Mouse (Mus musculus) CH12.LX (cell line): ENCODE measurements around the gene Msx3. TPM values are rescaled to one million over a fixed set of nuclear protein-coding genes. Genes with fewer than 3 reads are reported as not detected.

Experiments
- DNase-seq: peaks from one replicate; pipeline ENCODE4 v3.0.0-alpha.2; 2013; ENCODE audit errors: extremely low read depth
- H3K27ac ChIP-seq: 2 replicates; pipeline ENCODE4 v1.5.1; 2012; ENCODE audit warnings: low read depth, mild to moderate bottlenecking, control low read depth, moderate library complexity; ENCODE audit not compliant: insufficient read depth
- H3K27me3 ChIP-seq: replicated peaks from 2 replicates; pipeline ENCODE3; 2012; ENCODE audit warnings: inconsistent platforms
- H3K36me3 ChIP-seq, 2 experiments: replicated peaks in 1 of 2; 2 replicates each; pipeline versions ENCODE3 to v1.6.1; 2012; ENCODE audit warnings: inconsistent platforms in 1 of 2, low read length in 1 of 2, mild to moderate bottlenecking in 1 of 2, mixed read lengths in 1 of 2, moderate library complexity in 1 of 2; ENCODE audit not compliant: control insufficient read depth in 1 of 2, insufficient read depth in 1 of 2
- H3K4me1 ChIP-seq, 2 experiments: 2 replicates each; pipeline ENCODE4 v1.6.1; 2012; ENCODE audit warnings: inconsistent platforms in 1 of 2, moderate library complexity in 1 of 2; ENCODE audit not compliant: insufficient read depth in 2 of 2, control insufficient read depth in 1 of 2
- H3K4me2 ChIP-seq: 2 replicates; pipeline ENCODE4 v1.6.1; 2012; ENCODE audit warnings: low read depth, mild to moderate bottlenecking, control low read depth; ENCODE audit not compliant: poor library complexity, insufficient read depth, severe bottlenecking
- H3K4me3 ChIP-seq, 3 experiments: fragments of 150-350 bp in 1 of 3; sonication (generic) in 1 of 3; replicated peaks in 1 of 3; 2 replicates each; pipeline versions ENCODE3 to v1.5.1; 2011 to 2012; ENCODE audit warnings: low read depth in 2 of 3, low read length in 2 of 3, mild to moderate bottlenecking in 2 of 3, moderate library complexity in 2 of 3, control low read depth in 1 of 3, improper control_type of control experiment in 1 of 3, inconsistent platforms in 1 of 3, mixed read lengths in 1 of 3; ENCODE audit not compliant: poor library complexity in 1 of 3
- H3K79me2 ChIP-seq: replicated peaks from 2 replicates; pipeline ENCODE4 v1.6.1; 2012; ENCODE audit warnings: mild to moderate bottlenecking, moderate library complexity; ENCODE audit not compliant: control insufficient read depth, poor library complexity, insufficient read depth, severe bottlenecking; ENCODE audit errors: extremely low read depth
- H3K9ac ChIP-seq: 2 replicates; pipeline ENCODE4 v1.6.1; 2012; ENCODE audit warnings: low read depth, mild to moderate bottlenecking, control low read depth, moderate library complexity; ENCODE audit not compliant: insufficient read depth
- H3K9me3 ChIP-seq: replicated peaks from 2 replicates; pipeline ENCODE3; 2012; ENCODE audit warnings: low read length, inconsistent platforms, mixed read lengths
- CHD1 ChIP-seq: IDR thresholded peaks from 2 replicates; pipeline ENCODE4 v1.6.1; 2012; ENCODE audit warnings: low read depth, low read length, improper control_type of control experiment, inconsistent platforms
- CTCF ChIP-seq, 2 experiments: IDR thresholded peaks in 1 of 2; conservative IDR thresholded peaks in 1 of 2; 2 replicates each; pipeline ENCODE4 v1.5.1; 2011 to 2012; ENCODE audit warnings: low read depth in 2 of 2, low read length in 2 of 2, improper control_type of control experiment in 1 of 2, inconsistent platforms in 1 of 2, mild to moderate bottlenecking in 1 of 2, moderate library complexity in 1 of 2
- ELF1 ChIP-seq: IDR thresholded peaks from 2 replicates; pipeline ENCODE4 v1.6.1; 2014; ENCODE audit warnings: low read depth, mild to moderate bottlenecking, inconsistent platforms, low read length, improper control_type of control experiment
- HCFC1 ChIP-seq: IDR thresholded peaks from 2 replicates; pipeline ENCODE4 v1.6.1; 2012; ENCODE audit warnings: low read depth, mild to moderate bottlenecking, inconsistent platforms, low read length, improper control_type of control experiment
- IRF4 ChIP-seq: IDR thresholded peaks from 2 replicates; pipeline ENCODE4 v1.6.1; 2014; ENCODE audit warnings: low read depth, mild to moderate bottlenecking, inconsistent platforms, low read length, improper control_type of control experiment
- JUN ChIP-seq: IDR thresholded peaks from 2 replicates; pipeline ENCODE4 v1.6.1; 2011; ENCODE audit warnings: low read depth, mild to moderate bottlenecking, low read length, improper control_type of control experiment, moderate library complexity; ENCODE audit not compliant: insufficient read depth
- JUND ChIP-seq: conservative IDR thresholded peaks from 2 replicates; pipeline ENCODE4 v1.6.1; 2011; ENCODE audit warnings: low read depth, low read length, improper control_type of control experiment
- KAT2A ChIP-seq: IDR thresholded peaks from 2 replicates; pipeline ENCODE4 v1.6.1; 2012; ENCODE audit warnings: low read length, improper control_type of control experiment, inconsistent platforms; ENCODE audit not compliant: insufficient replicate concordance
- MAFK ChIP-seq: IDR thresholded peaks from 2 replicates; pipeline ENCODE4 v1.6.1; 2011; ENCODE audit warnings: low read length, improper control_type of control experiment; ENCODE audit not compliant: insufficient replicate concordance
- MYC ChIP-seq: IDR thresholded peaks from 2 replicates; pipeline ENCODE4 v1.6.1; 2011; ENCODE audit warnings: low read depth, mild to moderate bottlenecking, improper control_type of control experiment, low read length
- NRF1 ChIP-seq: IDR thresholded peaks from 2 replicates; pipeline ENCODE4 v1.6.1; 2014; ENCODE audit warnings: low read depth, mild to moderate bottlenecking, inconsistent platforms, low read length, improper control_type of control experiment, moderate library complexity
- PAX5 ChIP-seq: IDR thresholded peaks from 2 replicates; pipeline ENCODE4 v1.6.1; 2012; ENCODE audit warnings: low read length, inconsistent platforms, mixed read lengths
- POLR2A ChIP-seq: IDR thresholded peaks from 2 replicates; pipeline ENCODE4 v1.6.1; 2011; ENCODE audit warnings: low read depth, mild to moderate bottlenecking, improper control_type of control experiment, low read length
- RAD21 ChIP-seq: IDR thresholded peaks from 2 replicates; pipeline ENCODE4 v1.6.1; 2011; ENCODE audit warnings: low read depth, mild to moderate bottlenecking, low read length, improper control_type of control experiment, moderate library complexity
- SMC3 ChIP-seq: IDR thresholded peaks from 2 replicates; pipeline ENCODE4 v1.6.1; 2011; ENCODE audit warnings: low read depth, low read length, improper control_type of control experiment
- TBP ChIP-seq: conservative IDR thresholded peaks from 2 replicates; pipeline ENCODE4 v1.6.1; 2011; ENCODE audit warnings: low read depth, low read length, improper control_type of control experiment
- ZC3H11A ChIP-seq: IDR thresholded peaks from 2 replicates; pipeline ENCODE4 v1.6.1; 2012; ENCODE audit warnings: low read depth, mild to moderate bottlenecking, inconsistent platforms, low read length, improper control_type of control experiment
- ZMIZ1 ChIP-seq: IDR thresholded peaks from 2 replicates; pipeline ENCODE4 v1.6.1; 2012; ENCODE audit warnings: low read depth, mild to moderate bottlenecking, inconsistent platforms, low read length, improper control_type of control experiment
- dilution Hi-C: fragments of 300-500 bp; cut with MboI; formaldehyde crosslinking; loops from 2 replicates; pipeline ENCODE4 v1.14.3; 2020; ENCODE audit warnings: low sequenced_read_pairs; ENCODE audit not compliant: extremely low pct_unique_long_range_greater_than_20kb, extremely low pct_ligation_motif_present
- in situ Hi-C: fragments of 300-500 bp; cut with MboI; formaldehyde crosslinking; loops from 3 replicates; pipeline ENCODE4 v1.14.3; 2019; ENCODE audit warnings: low sequenced_read_pairs, low pct_ligation_motif_present, low pct_unique_long_range_greater_than_20kb, mixed read lengths
- polyA plus RNA-seq: library from polyadenylated mRNA; unstranded; fragments of >175 nt; gene quantifications from 2 replicates; pipeline ENCODE4 v1.2.1, GENCODE M21; 2012; ENCODE audit warnings: low read depth; ENCODE audit not compliant: insufficient read length
- total RNA-seq, 2 experiments: library from RNA; depleted of rRNA; stranded (reverse); fragments of 300-350 nt in 1 of 2; fragments of >200 nt in 1 of 2; gene quantifications; 2 replicates each; pipeline ENCODE4 v1.2.3; 2012 to 2014

The Msx3 gene
- total and polyA plus RNA-seq, 3 experiments, result not detected

DNA sequence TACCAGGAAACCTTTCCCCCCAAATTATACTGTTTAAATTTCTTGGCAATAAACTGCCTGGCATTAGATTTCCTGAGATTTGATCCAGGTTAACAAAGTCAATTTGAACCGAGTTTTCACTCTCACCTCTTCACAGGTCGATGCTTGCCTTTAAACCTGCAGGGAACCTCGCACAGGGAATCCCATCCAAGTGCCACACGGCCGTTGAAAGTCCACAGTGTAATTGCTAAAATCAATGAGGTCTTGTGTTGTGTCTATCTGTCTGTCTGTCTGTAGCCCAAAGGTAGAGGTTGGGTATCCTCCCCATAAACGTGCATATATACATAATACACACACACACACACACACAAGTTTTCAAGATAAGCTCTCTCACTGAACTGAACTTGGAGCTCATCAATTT lies 18.5 kb upstream of the Msx3 start:
- dilution Hi-C loops, result no loop called here
- Histone ChIP-seq H3K27ac (no peak overlapping the region), H3K4me2 (no peak overlapping the region), H3K4me3 (no peak overlapping the region), H3K36me3 (no peaks in the 10 kb centered on the region), H3K4me1 (peaks cover 4 to 13% of the 10 kb centered on the region in 2 experiments; a peak in 3 of 4 replicates), H3K27me3 (peaks cover 16% of the 10 kb centered on the region), H3K79me2 (no peaks in the 10 kb centered on the region), H3K9me3 (peaks cover 2% of the 10 kb centered on the region), H3K9ac (no peak overlapping the region)
- no peak for DNase-seq
- in situ Hi-C loops, result loop anchor here (10.0 kb wide), 1 partner anchor 163 kb away; no protein-coding TSS in a partner anchor
- TF ChIP-seq PAX5 (no peak), ELF1 (no peak), JUN (no peak), MYC (no peak), KAT2A (no peak), ZMIZ1 (no peak), TBP (no peak)

DNA sequence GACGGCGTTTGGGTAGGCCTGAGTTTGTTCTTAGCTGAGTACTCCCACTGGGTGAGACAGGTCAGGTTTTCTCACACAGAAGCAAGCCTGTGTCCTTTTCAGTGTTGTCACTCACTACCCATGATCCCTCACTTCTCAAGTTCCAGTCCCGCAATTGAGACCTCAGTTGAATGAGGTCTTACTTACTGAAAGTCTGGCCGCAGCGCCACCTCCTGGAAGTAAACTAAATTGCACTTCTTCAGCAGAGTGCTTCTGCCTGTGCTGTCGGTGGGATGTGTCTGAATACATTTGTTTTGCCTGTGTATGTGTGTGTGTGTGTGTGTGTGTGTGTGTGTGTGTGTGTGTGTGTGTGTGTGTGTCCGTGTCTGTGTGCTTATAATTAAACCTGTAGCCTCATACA lies 14.2 kb upstream of the Msx3 start:
- dilution Hi-C loops, result no loop called here
- H3K36me3 ChIP-seq, result no peaks in the 10 kb centered on the region
- no peak overlapping the region for H3K4me2 ChIP-seq
- no peaks in the 10 kb centered on the region for H3K79me2 ChIP-seq
- peaks cover 2% of the 10 kb centered on the region for H3K9me3 ChIP-seq
- H3K27ac ChIP-seq, result no peak overlapping the region
- H3K27me3 ChIP-seq, result peaks cover 11% of the 10 kb centered on the region
- in situ Hi-C loops, result loop anchor here (10.0 kb wide), 1 partner anchor 158 kb away; no protein-coding TSS in a partner anchor
- peak; percentile 92 for DNase-seq
- TF ChIP-seq SMC3 (peak; percentile 89), HCFC1 (no peak), ZC3H11A (0 out of 2 replicates have a peak, but pooled peaks have one; percentile 11), RAD21 (peak; percentile 79), NRF1 (no peak), KAT2A (no peak), POLR2A (0 out of 2 replicates have a peak, but pooled peaks have one; percentile 24), CHD1 (no peak), CTCF (conservative IDR thresholded peaks at IDR 0.05 in 1 of 2, IDR thresholded peaks at IDR 0.05 in 1 of 2; ENCODE audit: low read depth in 2 of 2, low read length in 2 of 2) (peak; percentile 58 to 85), JUND (0 out of 2 replicates have a peak, but pooled peaks have one; percentile 27), IRF4 (peak; percentile 37; the same call in 1 of the 2 replicates), MAFK (no peak), TBP (0 out of 2 replicates have a peak, but pooled peaks have one; percentile 29), PAX5 (no peak)
- peaks cover 0 to 10% of the 10 kb centered on the region in 2 experiments; a peak in 2 of 4 replicates for H3K4me1 ChIP-seq
- H3K4me3 ChIP-seq, result no peak overlapping the region
- H3K9ac ChIP-seq, result no peak overlapping the region
